Mouse (Mus musculus) retina, embryonic 14.5 days (tissue): Measurements from ENCODE around the gene Pgm5.

Experiments used
- DNase-seq: peaks from one replicate; pipeline ENCODE4 v3.0.0-alpha.2; 2015; ENCODE audit warnings: low spot score

Pgm5 gene

GRCm38 (mm10) chr19:24871037-24871635 lies 9.5 kb upstream of the Pgm5 start:
- peak; percentile 95 for DNase-seq

- DNase-seq, result no peak
Observed at GRCm38 (mm10) chr19:24865436-24865835, 3.8 kb upstream of the Pgm5 start.

DNA sequence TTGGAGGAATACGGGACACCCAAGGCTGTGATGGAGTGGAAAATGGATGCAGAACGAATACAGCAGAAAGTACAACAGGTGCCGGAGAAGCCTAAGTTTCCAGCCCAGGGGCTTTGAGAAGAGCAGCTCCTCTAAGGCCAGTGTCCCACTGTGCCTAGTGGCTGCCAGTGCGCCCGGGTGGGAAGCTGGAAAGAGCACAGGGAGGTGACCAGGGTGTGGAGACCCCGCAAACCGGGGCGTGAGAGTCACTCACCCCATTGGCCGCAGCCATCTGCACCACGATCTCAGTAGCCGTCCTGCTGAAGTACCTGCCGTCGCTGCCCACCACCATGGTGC lies 411 bp downstream of the Pgm5 start:
- no peak for DNase-seq

GRCm38 (mm10) chr19:24851456-24852315 lies 10.0 kb downstream of the Pgm5 start:
- no peak for DNase-seq

- no peak for DNase-seq
Observed at GRCm38 (mm10) chr19:24848844-24849243, 12.8 kb downstream of the Pgm5 start.

DNA sequence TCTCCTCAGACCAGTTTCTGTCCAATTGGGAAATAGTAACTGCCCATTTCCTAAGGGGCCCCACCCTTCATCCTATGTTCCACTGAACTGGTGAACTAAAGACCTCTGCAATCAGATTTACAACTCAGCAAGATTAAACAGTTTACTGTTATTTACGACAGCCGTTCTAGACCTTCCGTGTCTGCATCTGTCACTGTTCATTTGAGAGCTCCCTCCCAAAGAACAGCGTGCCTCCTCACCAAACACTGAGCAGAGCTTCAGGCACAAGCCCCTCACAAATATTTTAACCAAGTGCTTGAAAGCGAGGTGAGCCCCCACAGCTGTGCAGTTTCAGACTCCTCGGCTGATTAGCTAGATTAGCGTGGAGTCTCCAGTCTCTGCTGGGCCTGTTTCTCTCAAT lies 13.3 kb downstream of the Pgm5 start:
- peak; percentile 9 for DNase-seq

- peak; percentile 37 for DNase-seq
Observed at GRCm38 (mm10) chr19:24845007-24845546, 16.6 kb downstream of the Pgm5 start.

DNA sequence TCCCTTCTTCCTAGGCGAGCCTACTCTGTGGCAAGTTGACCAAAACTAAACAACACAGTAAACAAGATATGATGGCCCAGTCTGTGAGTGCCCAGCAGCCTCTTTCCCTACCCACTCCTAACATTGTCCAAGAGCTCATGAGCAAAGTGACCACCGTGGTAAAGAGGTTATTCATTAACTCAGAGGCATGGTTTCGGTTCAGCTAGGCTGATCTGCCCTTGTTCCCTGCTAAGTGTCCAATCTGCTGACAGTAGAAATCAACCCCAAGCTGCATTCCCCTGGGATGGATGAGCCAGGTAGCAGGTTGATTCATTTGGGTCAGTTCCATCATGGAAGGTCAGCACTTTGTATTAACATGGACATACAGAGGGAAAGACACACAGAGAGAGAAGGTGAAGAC lies 19.6 kb downstream of the Pgm5 start:
- no peak for DNase-seq

- DNase-seq, result no peak
Observed at GRCm38 (mm10) chr19:24824517-24824916, 37.1 kb downstream of the Pgm5 start.

GRCm38 (mm10) chr19:24815661-24816221 lies 45.9 kb downstream of the Pgm5 start:
- DNase-seq, result peak; percentile 49

DNA sequence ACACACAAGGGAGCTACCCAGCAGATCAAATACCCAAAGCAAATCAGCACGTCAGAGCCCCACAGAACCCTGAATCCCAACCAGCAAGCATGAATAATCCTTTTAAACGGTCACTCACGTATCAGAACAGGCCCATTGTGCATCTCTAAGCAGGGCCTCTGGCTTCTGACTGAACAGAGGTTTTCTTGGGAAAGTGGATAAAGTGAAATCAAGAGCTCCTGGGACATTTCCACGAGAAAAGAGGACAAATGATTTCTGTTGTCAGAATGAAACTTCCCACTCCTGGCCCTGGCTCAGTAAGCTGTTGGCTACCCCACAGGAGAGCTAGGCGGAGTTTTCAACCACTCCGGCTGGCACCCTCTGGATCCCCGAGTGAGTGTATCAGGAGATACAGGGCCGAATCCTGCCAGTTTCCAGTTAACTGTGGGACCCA lies 48.8 kb downstream of the Pgm5 start:
- DNase-seq, result peak; percentile 8

DNA sequence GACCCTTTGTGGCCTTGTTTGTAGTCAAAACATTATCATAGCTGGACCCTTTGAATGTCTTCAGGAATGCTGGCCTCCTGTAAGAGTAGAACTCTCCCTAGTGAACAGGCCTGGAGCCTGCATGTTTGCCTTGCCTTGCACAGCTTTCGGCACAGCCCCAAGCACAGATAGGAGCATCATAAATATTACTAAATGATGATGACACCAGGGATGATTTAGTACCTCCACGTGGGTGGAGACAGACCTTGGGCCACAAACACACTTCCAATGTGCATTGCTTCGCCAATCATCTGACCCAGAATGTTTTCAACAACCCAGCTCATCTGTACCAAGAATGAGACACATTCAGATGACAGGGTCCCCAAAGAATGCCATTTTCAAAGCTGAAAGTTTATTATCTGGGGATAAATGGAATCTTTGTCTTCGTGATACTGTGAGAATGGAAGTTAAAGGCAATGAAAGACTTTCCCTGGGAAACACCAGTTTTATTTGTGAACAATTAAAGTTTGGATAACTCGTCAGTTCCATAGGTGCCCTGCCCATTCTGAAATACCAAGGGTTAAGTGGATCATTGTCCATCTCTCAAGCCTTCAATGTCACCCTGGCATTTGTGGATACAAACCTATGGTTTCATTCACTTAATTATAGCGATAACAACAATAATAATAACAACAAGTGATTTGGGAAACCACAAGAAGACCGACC lies 49.4 kb downstream of the Pgm5 start:
- DNase-seq, result no peak

GRCm38 (mm10) chr19:24811451-24811850 lies 50.2 kb downstream of the Pgm5 start:
- no peak for DNase-seq

GRCm38 (mm10) chr19:24806013-24806412 lies 55.6 kb downstream of the Pgm5 start:
- no peak for DNase-seq

GRCm38 (mm10) chr19:24797606-24798005 lies 64.0 kb downstream of the Pgm5 start:
- no peak for DNase-seq

DNA sequence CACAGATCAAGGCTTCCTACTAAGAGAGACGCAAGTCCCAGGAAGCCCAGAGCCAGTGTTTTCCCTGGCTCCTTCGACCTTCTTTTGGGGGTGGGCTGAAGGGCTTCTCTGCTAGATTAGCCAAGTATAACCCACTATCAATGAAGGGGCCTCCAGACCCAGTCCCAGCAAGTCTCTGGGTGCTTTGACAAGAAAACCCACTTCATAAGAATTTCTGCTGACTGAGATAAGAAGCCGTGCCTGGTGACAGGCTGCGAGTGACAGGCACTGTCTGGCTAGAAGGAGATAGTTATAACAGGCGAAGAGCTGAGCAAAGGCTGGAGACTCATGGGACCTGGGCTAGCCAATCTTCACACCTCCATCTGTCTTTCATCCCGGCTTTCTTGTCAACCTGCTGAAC lies 67.3 kb downstream of the Pgm5 start:
- no peak for DNase-seq

- no peak for DNase-seq
Observed at GRCm38 (mm10) chr19:24793545-24794139, 68.0 kb downstream of the Pgm5 start.

GRCm38 (mm10) chr19:24792876-24793275 lies 68.8 kb downstream of the Pgm5 start:
- no peak for DNase-seq

DNA sequence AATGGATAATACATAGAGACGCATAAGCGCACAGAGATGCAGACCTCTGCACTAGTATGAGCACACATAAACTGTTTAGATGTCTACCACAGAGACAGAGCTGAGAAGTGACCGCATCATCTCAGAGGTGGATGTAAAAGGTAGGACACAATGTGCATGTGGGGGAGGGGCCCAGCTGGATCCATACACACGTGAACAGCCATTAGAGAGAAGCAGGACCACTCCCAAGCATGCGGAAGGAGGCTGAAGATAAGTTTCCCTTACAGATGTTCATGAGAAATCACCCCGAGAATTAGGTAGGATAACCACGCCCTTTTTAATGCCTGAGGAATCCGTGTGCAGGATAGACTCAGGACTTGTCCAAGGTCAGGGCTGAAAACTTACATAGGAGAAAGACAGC lies 75.8 kb downstream of the Pgm5 start:
- DNase-seq, result no peak

- DNase-seq, result no peak
Observed at GRCm38 (mm10) chr19:24785056-24785675, 76.5 kb downstream of the Pgm5 start.

DNA sequence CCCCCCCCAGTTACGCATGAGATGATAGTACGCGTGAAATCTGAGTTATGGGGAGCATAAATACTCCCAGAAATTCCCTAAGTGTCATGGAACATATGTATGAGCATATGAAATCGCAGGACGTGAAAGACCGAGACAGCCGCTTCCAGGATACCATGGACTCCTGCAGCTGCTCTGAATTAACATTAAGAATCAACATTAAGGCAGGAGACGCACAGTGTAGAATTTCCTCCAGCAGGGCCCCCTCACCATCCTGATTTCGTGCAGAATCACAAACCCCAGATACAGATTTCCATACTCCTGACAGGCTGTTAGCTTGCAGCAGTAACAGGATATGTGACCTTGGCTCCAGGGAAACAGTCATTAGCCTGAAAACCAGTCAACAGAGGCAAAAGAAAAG lies 77.9 kb downstream of the Pgm5 start:
- no peak for DNase-seq

- no peak for DNase-seq
Observed at GRCm38 (mm10) chr19:24779996-24780395, 81.7 kb downstream of the Pgm5 start.
